In the genomic region with DNA sequence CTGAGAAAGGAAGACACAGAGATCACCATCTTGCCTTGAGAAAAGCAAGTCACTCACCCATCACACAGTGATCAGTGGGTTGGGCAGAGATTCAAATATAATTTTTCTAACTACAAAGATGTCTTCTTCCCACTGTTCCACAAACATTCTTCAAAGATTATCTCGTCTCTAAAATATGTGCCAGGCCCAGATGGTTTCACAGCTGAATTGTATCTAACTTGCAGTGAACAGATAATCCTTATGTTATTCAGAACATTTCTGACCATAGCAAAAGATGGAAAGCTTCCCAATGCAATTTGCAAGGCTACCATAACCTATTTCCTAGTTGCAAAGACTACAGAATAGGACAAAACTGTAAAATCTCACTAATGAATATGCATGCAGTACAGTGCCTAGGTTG, we compare ENCODE assay signal across 11 mouse cellular contexts.
"Had no signal": no experiment of that assay in that cellular context is flagged by ENCODE, and none has a peak within 500 bp of the region (broad histone marks: within the 10 kb centered on the region; RNA-seq: fewer than 3 reads in every experiment).

No protein-coding gene starts in this region.

- ATAC-seq: intestine, postnatal 0 days; midbrain, embryonic 13.5 days had no signal

- H3K27ac ChIP-seq: limb, embryonic 12.5 days; liver, embryonic 14.5 days; midbrain, embryonic 13.5 days; stomach, postnatal 0 days had no signal

- H3K9ac ChIP-seq: limb, embryonic 12.5 days; liver, embryonic 14.5 days; midbrain, embryonic 13.5 days had no signal

- H3K36me3 ChIP-seq: limb, embryonic 12.5 days; midbrain, embryonic 13.5 days had no signal

- H3K4me3 ChIP-seq: limb, embryonic 12.5 days; midbrain, embryonic 13.5 days had no signal

- DNase-seq: kidney, adult 8-10 months; kidney, postnatal 36 days; lung, adult 18-20 months; right cerebral cortex, postnatal 25 days; thymus, adult 18-20 months; thymus, postnatal 14 days had no signal

- H3K9me3 ChIP-seq: limb, embryonic 12.5 days; midbrain, embryonic 13.5 days had no signal

- H3K4me2 ChIP-seq: limb, embryonic 12.5 days; midbrain, embryonic 13.5 days had no signal

- H3K27me3 ChIP-seq: limb, embryonic 12.5 days; midbrain, embryonic 13.5 days had no signal
